Mouse (Mus musculus) cerebellum, adult 2 months (tissue): ENCODE data around the gene Met. TPM values are rescaled to one million over a fixed set of nuclear protein-coding genes. Genes with fewer than 3 reads are reported as not detected.

ENCODE experiments used
- DNase-seq, 2 experiments: peaks; one replicate each; pipeline ENCODE4 v3.0.0; 2021
- H3K27ac ChIP-seq: fragments of 200-500 bp; 2 replicates; pipeline ENCODE4 v1.5.1; 2012; ENCODE audit warnings: low read length, control low read depth, inconsistent platforms; ENCODE audit not compliant: insufficient read depth
- H3K27me3 ChIP-seq: fragments of 200-500 bp; 2 replicates; pipeline ENCODE4 v1.6.1; 2012; ENCODE audit warnings: inconsistent platforms, mild to moderate bottlenecking, low read length, moderate library complexity; ENCODE audit not compliant: control insufficient read depth, insufficient read depth
- H3K4me1 ChIP-seq: fragments of 200-500 bp; 2 replicates; pipeline ENCODE4 v1.6.1; 2011; ENCODE audit warnings: low read length; ENCODE audit not compliant: control insufficient read depth, insufficient read depth
- H3K4me3 ChIP-seq: fragments of 200-500 bp; replicated peaks from 2 replicates; pipeline ENCODE3; 2011; ENCODE audit warnings: mild to moderate bottlenecking, low read depth, low read length, control low read depth; ENCODE audit not compliant: insufficient read depth
- CTCF ChIP-seq: fragments of 200-500 bp; IDR thresholded peaks from 2 replicates; pipeline ENCODE4 v1.5.1; 2011; ENCODE audit warnings: low read depth, mild to moderate bottlenecking, control low read depth, low read length, moderate library complexity, borderline replicate concordance; ENCODE audit not compliant: insufficient read depth
- POLR2A ChIP-seq: fragments of 200-500 bp; IDR thresholded peaks from 2 replicates; pipeline ENCODE4 v1.6.1; 2011; ENCODE audit warnings: low read length, control low read depth, borderline replicate concordance; ENCODE audit not compliant: insufficient read depth
- WGBS: fragments of 180-500 bp; shearing (Covaris S2); methylation state at CpG from one replicate; pipeline ENCODE4 v1.1.7; 2018; 5-methylcytosine and 5-hydroxymethylcytosine counted together
- polyA plus RNA-seq: library from polyadenylated mRNA; depleted of rRNA; stranded (reverse); fragments of >200 nt; gene quantifications from 2 replicates; pipeline ENCODE4 v1.2.3, GENCODE M21; 2012

Met gene
- polyA plus RNA-seq, 1 experiment, result 0.44 TPM

DNA sequence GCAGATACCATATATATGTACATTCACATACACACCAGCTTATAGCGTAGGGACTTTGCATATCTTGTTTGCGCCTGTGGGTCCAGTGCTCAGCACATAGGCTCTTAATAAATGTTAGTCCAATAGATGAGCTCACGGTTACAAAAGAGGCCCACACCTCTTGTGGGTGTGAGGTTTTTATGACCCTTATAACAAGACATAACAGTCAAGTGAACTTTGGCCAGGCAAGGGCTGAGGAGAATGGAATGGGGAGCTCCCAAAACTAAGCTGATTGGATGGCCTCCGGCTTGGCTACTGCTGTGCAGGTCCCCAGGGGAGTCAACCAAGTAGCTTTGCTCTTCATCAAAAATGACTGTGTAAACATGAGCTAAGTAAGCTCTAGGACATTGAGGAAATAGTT is 96.1 kb downstream of the Met start:
- no peak for DNase-seq
- 91% methylated on average over 4 of the region's 4 CpGs for WGBS
- H3K27me3 ChIP-seq, result no peaks in the 10 kb centered on the region
- no peak overlapping the region for H3K4me3 ChIP-seq
- no peak overlapping the region for H3K27ac ChIP-seq
- TF ChIP-seq POLR2A, result no peak
- no peak for TF ChIP-seq CTCF
- no peaks in the 10 kb centered on the region; the same call in 1 of the 2 replicates for H3K4me1 ChIP-seq

DNA sequence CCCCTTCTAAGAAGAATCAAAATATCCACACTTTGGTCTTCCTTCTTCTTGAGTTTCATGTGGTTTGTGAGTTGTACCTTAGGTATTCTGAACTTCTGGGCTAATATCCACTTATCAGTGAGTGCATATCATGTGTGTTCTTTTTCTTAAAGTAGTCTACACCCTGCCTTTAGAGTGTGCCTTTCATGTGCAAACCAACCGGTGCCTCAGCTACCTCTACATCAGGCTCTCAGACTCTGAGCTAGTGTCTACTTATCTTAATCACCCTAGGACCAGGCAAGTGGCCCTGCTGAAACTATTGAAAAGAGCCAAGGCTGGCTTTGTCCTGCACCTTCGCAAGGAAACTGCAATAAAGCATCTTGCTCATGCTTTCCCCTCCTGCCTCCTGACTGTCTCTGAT is 97.7 kb downstream of the Met start:
- DNase-seq, result no peak
- Histone ChIP-seq H3K4me1 (no peaks in the 10 kb centered on the region; the same call in 1 of the 2 replicates), H3K4me3 (no peak overlapping the region), H3K27me3 (no peaks in the 10 kb centered on the region), H3K27ac (no peak overlapping the region)
- WGBS, result 56% methylated on average over 2 of the region's 2 CpGs
- TF ChIP-seq POLR2A (no peak), CTCF (no peak)

DNA sequence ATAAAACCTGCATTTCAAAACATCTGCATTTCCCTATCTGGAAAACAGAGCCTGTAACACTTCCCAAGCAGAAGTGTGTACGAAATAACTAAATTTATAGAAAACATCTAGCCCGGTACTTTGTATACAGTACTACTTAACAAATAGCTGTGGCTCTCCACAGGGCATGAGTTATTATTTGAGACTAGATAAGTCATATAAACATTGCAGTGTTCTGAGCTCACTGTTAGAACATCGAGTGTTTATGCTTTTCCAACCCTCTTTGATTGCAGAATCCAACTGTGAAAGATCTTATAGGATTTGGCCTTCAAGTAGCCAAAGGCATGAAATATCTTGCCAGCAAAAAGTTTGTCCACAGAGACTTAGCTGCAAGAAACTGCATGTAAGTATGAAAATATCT is 98.3 kb downstream of the Met start:
- no peaks in the 10 kb centered on the region; the same call in 1 of the 2 replicates for H3K4me1 ChIP-seq
- TF ChIP-seq POLR2A (no peak), CTCF (no peak)

DNA sequence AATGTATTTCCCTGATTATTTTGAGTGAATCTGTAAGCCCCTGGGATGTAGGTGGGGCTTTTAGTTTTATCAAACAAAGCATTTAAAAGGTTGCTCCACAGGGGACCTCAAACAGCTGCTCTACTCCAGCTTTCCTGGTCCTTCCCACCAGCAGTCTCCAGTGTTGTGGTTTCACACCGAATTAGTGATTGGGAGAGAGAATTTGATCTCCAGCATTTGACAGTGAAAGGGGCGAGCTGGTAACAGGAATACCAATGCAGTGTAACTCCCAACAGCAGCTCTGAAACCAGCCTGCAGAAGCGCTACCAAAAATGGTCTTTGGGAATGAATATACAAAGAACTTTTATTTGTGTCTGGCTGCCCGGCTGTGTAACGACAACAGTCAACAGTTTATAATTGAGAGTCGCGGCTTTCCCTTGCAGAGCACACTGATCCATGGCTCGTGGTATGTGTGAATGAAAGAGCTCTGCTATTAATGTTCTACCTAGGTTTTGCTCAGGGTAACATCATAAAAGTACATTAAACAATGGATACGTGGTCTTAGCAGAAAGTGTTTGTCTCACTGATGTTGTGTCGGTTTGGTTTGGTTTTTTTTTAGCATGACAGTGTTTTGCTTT is 99.0 kb downstream of the Met start:
- 19% methylated on average over 10 of the region's 10 CpGs for WGBS
- H3K27me3 ChIP-seq, result no peaks in the 10 kb centered on the region
- no peak for TF ChIP-seq CTCF
- TF ChIP-seq POLR2A, result no peak
- DNase-seq, result no peak
- no peak overlapping the region for H3K27ac ChIP-seq
- no peak overlapping the region for H3K4me3 ChIP-seq
- no peaks in the 10 kb centered on the region; the same call in 1 of the 2 replicates for H3K4me1 ChIP-seq

More for the DNA sequence above, 98.3 kb downstream of the Met start:
- Histone ChIP-seq H3K4me3 (no peak overlapping the region), H3K27ac (no peak overlapping the region), H3K27me3 (no peaks in the 10 kb centered on the region)
- WGBS, result 68% methylated on average over 3 of the region's 3 CpGs
- no peak for DNase-seq

DNA sequence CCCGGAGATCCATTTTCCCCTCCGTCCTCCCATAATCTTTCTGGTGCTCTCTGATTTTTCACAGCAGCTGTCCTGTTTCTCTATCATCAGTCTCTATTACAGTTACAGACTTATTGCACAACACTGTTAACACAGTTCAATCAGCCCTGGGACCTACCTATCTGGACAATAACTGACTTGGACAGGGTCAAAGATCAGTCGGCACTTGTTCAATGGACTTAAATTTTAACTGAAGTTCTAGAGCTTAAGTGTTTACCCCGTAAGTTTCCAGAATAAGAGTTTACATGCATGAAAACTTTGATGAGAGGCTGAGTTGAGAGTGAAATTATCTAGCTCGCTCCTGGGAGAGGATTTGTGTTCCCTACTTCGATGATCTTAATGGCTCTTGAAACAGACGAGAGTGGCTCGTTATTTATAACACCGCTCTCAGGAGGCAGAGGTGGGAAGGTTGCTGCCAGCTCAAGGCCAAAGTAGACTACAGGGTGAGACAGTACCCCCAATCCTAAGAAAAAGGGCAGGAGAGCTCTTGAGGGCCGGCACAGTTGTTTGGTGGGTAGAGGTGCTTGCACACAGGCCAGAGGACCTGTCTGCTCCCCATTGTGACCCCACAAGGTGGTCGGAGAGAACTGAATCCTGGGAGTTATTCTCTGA is 105.2 kb downstream of the Met start:
- WGBS, result 94% methylated on average over 11 of the region's 11 CpGs
- H3K4me1 ChIP-seq, result no peaks in the 10 kb centered on the region
- DNase-seq, result no peak
- H3K27ac ChIP-seq, result no peak overlapping the region
- TF ChIP-seq POLR2A (no peak), CTCF (no peak)
- no peaks in the 10 kb centered on the region for H3K27me3 ChIP-seq
- H3K4me3 ChIP-seq, result no peak overlapping the region

DNA sequence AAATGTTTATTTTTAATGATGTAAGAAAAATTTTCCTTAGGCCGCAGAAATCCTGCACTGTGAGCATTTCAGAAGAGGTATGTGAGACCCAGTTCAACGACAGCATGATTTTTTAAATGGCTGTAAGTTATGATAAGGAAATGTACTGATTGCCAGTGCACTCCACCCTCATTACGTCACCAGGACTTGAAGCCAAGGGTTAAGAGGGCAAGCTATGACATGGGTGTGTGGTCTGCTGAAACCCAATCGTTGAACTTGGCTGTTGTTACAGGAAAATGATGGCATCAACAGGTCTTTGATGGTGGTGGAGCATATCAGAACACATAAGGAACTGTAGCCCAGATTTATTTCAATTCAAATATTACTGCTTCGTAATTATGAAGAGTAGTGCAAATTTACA is 109.6 kb downstream of the Met start:
- WGBS, result 80% methylated on average over 5 of the region's 5 CpGs

DNA sequence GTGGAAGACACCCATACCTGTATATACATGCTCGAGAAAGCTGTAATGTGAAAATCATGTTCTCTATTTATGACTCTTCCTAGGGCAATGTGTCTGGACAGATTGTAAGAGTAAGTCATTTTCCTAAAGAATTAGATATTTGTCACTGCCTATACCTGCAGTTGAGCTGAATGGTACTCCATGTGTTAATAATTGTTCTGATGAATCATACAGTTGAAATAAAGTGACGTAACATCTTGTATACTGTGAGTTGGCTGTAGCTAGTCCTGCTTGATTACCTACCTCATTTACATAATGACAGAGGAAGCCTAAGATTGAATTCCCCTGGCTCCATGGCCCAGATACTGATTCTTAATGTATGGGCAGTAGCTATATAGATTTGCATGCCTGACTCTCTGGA is 110.1 kb downstream of the Met start:
- TF ChIP-seq POLR2A (no peak), CTCF (no peak)
- Histone ChIP-seq H3K4me3 (no peak overlapping the region), H3K4me1 (no peaks in the 10 kb centered on the region), H3K27me3 (no peaks in the 10 kb centered on the region), H3K27ac (no peak overlapping the region)
- DNase-seq, result no peak
- WGBS, result 78% methylated on average over 2 of the region's 2 CpGs

More for the DNA sequence above, 109.6 kb downstream of the Met start:
- H3K27me3 ChIP-seq, result no peaks in the 10 kb centered on the region
- H3K4me3 ChIP-seq, result no peak overlapping the region
- no peaks in the 10 kb centered on the region for H3K4me1 ChIP-seq
- H3K27ac ChIP-seq, result no peak overlapping the region
- DNase-seq, result no peak
- no peak for TF ChIP-seq POLR2A
- TF ChIP-seq CTCF, result no peak
